Mouse (Mus musculus): ENCODE data around the gene Tbxa2r. TPM values are rescaled to one million over a fixed set of nuclear protein-coding genes. Genes with fewer than 3 reads are reported as not detected.

The Tbxa2r gene
- total RNA-seq, 2 experiments from 2014 or later, result 4.8 to 5.7 TPM

DNA sequence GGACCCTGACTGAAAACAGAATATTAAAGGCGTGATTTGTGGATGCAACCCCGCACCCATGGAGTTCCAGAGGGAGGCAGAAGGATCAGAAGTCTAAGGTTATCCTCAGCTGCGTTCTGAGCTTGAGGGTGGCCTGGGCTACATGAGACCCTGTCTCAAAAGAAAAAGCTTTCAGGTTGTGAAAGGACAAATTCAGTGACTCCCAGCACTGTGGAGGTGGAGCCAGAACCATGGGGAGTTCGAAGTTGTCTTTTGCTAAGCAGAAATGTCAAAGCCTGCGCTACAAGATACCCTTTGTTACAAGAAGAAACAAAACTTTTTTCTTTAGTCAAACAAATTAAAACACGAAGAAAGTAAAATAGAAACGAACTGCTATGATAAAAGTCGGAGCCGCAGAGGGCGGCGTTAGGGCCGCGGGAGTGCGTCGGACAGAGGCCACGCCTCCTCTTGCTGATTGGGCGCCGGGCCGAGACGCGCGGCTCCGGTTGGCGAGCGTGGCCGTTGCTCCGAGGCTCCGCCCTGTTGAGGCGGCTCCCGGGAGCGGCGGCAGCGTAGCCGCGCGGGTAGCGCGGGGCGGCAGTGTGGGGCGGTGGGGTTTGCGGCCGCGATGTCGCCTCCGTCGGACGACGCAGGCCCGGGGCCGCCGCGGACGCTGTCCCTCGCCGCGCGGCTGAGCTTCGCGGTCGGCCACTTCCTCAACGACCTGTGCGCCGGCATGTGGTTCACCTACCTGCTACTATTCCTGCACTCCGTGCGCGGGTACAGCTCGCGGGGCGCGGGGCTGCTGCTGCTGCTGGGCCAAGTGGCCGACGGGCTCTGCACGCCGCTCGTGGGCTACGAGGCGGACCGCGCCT lies 28.7 kb downstream of the Tbxa2r start, which contains the start of gene Mfsd12:
Mfsd12 (plus strand) TSS at position 501 of the 854 bp plus-strand sequence.
- intact Hi-C loops (cut with DNase I), result no loop called here
- peak; percentile 87 for DNase-seq (ENCODE audit: low spot score)

DNA sequence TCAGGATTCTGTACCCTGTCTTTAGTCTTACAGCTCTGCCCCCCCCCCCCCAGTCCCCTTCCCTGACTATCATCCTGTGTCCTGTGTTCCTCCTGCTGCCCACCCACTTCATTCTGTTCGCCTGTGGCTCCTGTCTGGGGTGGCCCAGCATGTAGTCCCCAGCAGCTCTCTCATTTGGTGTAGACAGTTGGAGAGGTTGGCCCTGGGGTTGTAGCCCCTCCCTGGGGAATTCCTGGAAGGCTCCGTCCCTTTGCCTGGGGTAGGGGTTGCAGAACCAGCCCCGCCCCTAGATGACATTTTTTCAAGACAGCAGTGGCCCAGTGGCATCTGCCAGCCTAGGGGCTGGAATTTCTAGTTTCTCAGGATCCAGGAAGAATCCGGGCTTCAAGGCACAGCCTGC lies 29.7 kb downstream of the Tbxa2r start:
- intact Hi-C loops (cut with DNase I), result no loop called here
- DNase-seq (ENCODE audit: low spot score), result no peak

DNA sequence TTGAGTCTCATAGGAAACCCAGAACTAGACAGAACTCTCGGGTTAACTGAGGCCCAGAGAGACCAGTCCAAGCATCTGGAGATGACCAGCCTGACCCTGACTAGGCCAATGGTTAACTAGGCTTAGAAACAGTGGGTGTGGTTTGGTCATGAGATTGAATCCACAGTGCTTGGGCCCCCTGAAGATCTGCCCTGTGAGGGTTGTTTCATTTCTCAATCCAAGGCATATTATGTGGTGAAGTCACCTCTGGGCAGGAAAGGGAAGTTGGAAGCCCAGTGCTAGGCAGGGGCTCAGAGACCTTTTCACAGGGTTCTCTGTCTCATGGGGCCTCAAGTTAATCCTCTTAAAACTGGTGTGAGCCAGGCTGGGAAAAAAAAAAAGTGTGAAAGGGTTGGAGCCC lies 30.3 kb downstream of the Tbxa2r start:
- no peak for DNase-seq (ENCODE audit: low spot score)
- intact Hi-C loops (cut with DNase I), result no loop called here

DNA sequence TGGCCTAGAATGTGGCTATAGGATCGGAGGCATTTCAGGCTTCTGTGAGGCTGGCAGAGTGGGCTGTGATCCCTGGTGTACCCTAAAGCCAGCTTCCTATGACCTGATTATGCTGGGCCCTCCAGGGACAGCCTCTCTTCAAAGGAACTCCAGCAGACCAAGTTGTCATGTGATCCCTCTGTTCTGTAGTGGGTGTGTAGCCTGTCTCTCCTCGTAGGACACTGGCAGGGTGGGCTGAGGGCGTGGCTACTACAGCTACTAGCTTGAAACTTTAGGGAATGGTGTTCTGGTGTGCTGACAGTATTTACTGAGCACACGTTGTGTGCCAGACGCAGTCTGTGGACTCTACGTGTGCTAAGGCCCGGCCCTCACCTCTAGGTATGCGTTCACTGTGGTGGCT lies 32.2 kb downstream of the Tbxa2r start:
- no peak for DNase-seq (ENCODE audit: low spot score)

DNA sequence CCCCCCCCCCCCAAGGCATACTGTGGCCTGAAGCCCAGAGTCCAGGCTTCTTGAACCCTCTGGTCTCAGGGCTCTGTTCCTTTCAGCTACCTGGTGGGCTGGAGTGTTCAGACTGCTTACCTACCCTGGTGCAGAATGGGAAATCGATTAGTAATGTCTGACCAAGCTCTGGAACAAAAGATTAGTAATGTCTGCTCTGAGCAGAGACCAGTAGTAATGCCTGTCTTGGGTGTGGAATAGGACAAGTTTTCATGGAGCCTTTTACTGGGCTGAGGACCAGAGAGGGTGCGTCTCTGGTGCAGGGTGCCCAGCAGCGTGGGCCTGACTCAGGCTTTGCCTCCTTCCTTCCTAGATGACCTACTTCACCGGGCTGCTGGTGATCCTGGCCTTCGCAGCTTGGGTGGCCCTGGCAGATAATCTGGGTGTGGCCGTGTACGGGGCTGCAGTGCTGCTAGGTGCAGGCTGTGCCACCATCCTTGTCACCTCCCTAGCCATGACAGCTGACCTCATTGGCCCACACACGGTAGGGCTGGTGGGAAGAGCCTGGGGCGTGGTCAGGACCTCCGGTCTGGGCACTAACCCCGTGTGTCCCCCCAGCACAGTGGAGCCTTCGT lies 33.9 kb downstream of the Tbxa2r start:
- DNase-seq (ENCODE audit: low spot score), result no peak
- intact Hi-C loops (cut with DNase I), result no loop called here

More for the DNA sequence above, 32.2 kb downstream of the Tbxa2r start:
- intact Hi-C loops (cut with DNase I), result no loop called here

DNA sequence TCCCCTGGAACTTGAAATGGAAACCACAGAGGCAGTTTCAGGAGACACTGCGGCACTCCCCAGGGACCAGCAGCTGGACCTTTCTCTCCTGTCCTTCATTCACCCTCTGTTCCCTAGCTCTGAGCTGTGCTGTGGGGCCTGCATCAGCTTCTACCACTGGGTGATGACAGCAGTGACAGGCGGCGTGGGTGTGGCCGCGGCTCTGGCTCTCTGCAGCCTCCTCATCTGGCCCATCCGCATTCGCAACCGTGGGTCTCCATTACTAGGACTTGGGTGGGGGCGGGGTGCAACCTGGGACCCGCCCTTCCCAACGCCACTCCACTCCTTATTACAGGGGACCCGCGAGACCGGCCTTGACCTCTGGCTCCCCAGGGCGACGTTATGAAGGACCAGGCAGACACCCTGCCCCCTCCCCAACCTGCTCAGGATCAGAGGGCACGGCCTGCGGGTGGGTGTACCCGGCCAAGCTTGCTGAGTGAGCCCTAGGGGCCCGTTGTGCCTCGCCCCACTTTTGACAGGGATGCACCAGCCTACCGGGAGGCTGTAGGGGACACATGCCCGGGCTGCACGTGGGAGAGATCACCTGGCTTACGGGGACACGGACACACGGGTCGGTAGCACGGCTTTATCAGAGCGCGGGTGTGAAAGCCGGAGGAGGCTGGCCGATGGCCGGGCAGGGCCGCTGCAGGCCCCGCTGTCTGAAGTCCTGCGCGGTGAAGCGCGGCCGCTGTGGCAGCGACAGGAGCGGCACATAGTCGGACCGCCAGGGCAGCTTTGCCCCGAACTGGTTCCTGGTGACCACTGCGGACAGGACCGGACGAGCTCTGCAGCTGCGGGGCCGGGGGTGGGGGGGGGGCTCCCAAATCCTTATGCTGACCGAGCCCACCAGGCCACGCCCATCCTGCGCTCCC lies 35.2 kb downstream of the Tbxa2r start:
- no peak for DNase-seq (ENCODE audit: low spot score)
- intact Hi-C loops (cut with DNase I), result no loop called here

DNA sequence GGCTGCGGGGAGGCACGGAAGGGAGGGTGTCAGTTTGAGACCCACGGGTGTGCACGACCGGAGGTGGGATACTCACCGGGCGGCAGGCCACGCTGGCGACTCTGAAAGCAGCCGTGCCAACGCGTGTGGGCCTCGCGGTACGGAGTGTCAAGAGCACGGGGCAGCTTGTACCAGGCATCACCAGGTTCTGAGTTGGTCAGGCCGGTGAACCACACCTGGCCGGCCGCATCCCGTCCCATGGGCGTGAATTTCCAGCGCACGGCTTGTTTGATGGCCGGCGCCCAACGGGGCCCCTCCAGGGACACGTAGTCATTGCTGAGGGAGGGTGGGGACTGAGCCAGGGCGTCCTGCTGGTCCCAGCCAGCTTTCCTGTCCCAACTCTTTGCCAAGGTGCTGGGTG lies 36.1 kb downstream of the Tbxa2r start:
- no peak for DNase-seq (ENCODE audit: low spot score)
- intact Hi-C loops (cut with DNase I), result no loop called here

DNA sequence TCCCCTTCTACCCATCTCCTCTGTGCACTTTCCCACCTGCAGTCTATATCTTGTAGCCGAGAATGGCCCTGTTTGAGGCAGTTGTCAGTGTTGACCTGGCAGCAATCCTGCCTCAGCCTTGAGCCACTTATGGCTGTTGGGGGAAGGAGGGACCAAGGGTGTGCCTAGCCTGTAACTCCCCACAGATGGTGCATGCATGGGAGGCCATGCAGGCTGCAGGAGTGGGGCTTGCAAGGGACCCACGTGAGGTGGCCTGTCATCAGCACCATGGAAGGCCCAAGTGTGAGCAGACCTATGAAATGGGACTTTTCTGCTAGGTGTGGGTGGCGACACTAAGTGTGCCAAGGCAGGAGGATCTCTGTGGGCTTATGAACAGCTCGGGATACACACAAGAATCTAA lies 36.5 kb downstream of the Tbxa2r start:
- intact Hi-C loops (cut with DNase I), result no loop called here
- no peak for DNase-seq (ENCODE audit: low spot score)

DNA sequence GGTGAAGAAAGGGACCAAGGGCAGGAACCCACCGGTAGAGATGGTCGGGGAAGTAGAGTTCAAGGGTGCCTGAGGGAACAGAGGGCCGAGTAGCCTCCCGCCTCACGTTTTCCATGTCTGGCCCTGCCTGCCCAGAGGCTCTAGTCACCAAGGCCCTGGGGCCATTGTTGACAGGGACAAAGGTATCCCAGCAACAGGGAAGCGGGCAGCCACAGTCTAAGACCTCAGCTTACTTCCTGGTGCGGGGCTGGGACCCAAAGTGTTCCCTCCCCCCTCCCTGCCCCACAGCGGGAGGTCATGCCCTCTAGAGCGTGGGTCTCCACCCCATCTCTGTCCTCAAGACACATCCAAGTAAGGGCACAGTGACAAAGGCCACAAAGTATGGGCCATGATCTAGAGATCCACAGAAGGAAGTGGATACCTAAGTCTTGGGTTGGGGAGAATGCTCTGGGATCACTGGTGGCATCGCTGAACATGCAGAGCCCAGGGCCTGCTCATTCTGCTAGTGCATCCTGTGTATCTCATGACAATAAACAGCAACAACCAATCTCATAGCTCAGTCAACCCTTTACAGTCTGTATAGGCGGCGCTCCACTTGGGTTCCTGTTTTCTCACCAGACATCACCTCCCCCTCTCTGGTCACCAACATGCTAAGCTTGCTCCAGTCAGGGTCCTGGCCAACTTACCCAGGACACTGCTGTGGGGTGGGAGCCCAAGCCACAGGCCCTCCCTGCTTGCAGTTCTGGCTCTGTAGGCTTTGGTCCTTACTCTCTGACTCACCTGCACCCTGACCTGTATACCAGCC lies 37.3 kb downstream of the Tbxa2r start, which contains the start of gene 4930404N11Rik:
4930404N11Rik (minus strand) TSS at position 145 of the 805 bp plus-strand sequence.
- intact Hi-C loops (cut with DNase I), result no loop called here
- no peak for DNase-seq (ENCODE audit: low spot score)

DNA sequence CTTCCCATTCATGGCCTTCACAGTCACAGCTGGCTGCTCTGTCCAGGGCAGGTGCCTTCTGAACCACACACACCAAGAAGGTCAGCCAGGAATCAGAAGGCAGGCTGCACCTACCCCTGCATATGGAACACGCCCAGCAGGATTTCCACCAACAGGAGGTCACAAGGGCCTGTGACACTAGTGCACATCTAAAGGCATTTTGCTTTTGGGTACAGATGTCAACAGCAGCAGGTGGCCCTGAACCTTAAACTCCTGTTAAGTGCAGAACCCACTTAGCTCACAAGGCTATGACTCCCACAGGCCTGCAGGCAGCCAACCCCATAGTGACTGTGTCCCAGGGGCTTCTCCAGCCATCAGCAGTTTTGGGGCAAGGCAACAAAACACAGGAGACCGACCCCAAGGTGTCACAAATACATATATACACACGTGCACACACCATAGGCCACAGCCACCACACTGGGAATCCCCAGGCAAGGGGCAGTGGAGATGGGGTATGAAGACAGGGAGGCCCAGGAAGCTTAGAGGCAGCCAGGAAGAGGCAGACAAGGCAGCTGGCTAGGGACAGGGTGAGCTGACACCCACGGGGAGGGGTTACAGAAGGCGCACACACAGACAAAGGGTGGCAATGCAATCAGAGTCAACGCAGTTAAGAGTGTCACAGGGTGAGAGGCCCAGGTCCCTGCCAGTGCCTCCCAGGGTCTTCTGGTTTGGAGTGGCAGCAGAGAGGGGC lies 38.1 kb downstream of the Tbxa2r start:
- intact Hi-C loops (cut with DNase I), result no loop called here
- DNase-seq (ENCODE audit: low spot score), result no peak

DNA sequence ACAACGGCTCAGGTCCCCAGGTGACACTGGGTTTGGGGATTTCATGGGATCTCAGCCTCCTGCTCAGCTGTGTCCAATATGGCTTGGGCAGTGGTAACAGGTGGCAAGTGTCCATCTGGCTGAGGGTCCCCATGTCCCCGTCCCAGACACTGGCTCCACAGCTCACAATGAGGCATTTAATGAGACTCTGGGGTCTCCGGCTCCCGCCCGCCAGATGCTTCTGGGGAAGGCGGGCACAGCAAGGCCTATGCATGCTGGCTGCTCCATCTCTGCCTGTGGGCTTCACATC lies 38.6 kb downstream of the Tbxa2r start:
- no peak for DNase-seq (ENCODE audit: low spot score)

DNA sequence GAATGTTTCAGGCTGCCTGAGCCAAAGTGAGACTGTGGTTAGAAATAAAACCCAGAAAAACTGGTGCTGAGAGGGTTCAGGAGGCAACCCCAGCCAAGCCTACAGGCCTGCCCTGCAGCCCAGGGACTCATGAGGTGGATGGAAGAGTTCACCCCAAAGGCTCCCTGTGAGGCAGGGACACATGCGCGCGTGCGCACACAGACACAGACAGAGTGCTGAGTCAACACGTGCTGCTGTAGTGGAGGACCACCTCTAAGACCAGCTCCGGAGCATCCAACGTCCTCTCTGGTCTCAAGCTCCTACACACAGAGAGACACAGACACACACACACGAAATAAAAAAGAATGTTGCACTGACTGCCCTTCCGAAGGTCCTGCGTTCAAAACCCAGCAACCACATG lies 46.8 kb downstream of the Tbxa2r start:
- DNase-seq (ENCODE audit: low spot score), result no peak
- intact Hi-C loops (cut with DNase I), result no loop called here

More for the DNA sequence above, 38.6 kb downstream of the Tbxa2r start:
- intact Hi-C loops (cut with DNase I), result no loop called here

DNA sequence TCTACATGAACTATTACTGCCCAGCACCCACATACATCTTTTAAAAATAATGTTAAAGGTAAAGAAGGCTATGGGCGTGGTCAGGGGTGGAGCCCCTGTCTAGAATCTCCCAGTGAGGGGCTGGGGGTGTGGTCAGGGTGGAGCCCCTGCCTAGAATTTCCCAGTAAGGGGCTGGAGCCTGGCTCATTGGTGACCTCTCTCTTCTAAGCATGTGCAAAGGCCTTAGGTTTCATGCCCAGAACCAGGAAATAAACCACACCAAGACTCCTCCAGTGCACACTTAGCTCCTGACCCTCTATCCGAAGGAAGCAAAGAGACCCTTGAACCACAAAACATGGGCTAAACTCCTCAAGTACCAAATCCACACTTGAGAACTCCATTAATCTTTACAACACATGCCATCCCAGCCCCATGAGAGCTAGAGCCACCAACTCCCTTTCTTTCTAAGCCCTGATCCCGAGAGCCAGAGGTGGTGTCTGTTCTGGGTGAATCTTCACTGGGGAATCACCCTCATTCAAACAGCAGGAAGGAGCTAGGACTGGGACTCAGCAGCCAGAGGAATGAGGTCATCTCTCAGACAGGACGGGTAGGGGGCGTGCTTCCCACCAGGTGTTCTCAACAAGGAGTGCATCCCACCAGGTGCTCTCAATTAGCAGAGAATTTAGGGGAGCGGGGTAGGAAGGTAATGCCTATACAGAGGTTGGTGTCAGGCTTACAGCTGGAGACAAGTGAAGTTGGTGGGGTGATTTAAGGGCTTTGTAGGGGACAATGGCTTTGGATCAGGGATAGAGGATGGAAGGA lies 48.2 kb downstream of the Tbxa2r start:
- intact Hi-C loops (cut with DNase I), result no loop called here

DNA sequence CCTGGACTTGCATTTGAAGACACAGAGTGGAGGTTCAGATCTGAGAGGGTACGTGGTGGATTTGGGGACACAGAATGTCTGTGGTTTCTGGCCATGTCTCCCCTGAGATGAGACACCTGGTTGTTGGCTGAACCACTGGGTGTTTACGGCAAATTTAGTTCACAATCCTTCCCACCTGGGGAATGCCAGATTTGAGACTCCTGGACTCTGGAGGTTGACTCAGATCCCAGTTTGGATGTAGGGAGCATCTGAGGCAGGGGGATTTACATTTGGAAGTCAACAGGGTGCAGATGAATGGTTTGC lies 48.8 kb downstream of the Tbxa2r start:
- DNase-seq (ENCODE audit: low spot score), result no peak
- intact Hi-C loops (cut with DNase I), result no loop called here

More for the DNA sequence above, 48.2 kb downstream of the Tbxa2r start:
- no peak for DNase-seq (ENCODE audit: low spot score)

DNA sequence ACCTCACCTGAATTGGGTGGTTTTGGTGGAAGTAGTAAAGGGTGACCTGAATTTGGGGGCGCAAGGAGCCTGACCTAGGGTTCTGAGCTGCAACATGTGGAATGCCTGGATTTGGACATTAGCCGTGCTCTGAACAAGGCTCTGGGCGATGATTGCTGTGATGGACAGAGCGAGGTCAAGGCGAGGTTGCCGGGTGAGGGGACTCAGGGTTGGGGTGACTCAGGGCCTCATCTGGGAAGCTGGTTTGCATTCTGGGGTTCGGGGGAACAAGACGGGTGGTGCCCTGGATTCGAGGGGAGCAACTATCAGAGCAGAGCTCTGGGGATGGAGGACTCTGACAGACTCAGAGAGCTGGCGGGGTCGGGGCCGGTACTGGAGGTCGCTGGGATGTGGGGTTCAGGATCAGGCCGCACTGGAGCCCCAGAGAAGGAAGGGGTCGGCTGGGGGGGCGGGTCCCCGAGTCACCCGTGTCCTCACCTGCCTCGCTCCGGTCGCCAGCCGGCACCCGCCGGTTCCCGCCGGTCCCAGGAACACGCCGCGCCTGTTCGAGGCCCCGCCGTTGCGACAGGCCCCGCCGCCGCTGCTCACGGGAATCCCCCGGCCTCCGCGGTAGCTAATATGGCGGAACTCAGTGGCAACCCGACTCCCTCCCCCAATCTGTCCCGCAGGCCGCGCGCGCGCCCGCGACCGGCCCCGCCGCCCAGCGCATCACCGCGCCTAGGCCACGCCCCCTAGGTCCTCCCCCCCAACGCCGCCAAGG lies 49.4 kb downstream of the Tbxa2r start, which contains the start of gene Fzr1:
Fzr1 (minus strand) TSS at position 724 of the 760 bp plus-strand sequence.
- intact Hi-C loops (cut with DNase I), result no loop called here

DNA sequence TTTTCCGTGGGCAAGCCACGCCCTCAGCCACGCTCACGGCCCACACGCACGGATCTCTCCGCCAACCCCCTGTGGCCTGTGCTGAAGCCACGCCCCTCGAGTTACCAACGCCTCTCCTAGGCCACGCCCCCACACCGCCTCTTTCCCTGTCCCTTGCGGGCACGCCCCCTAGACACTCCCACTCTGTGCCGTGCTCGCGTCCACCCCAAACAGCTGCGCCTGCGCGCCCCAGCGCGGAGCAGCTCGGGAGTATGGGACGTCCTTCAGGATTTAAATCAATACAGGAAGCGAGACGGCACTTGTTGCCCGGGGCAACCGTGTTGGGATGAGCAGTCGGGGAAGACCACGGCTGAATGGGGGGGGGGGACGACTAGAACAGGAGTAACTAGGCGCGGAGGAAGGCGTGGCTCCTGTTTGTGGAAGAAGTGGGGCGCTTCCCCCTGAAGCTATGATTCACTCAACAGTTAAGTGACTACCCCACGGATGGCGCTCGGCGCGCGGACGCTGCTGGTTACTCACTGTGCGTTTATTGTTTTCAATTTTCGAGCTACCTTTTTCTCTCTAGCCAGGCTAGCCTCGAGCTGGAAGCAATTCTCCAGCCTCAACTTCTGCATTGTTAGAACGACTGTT lies 50.1 kb downstream of the Tbxa2r start:
- peak; percentile 100 for DNase-seq (ENCODE audit: low spot score)
- intact Hi-C loops (cut with DNase I), result no loop called here

More for the DNA sequence above, 49.4 kb downstream of the Tbxa2r start, which contains the start of gene Fzr1:
- no peak for DNase-seq (ENCODE audit: low spot score)

DNA sequence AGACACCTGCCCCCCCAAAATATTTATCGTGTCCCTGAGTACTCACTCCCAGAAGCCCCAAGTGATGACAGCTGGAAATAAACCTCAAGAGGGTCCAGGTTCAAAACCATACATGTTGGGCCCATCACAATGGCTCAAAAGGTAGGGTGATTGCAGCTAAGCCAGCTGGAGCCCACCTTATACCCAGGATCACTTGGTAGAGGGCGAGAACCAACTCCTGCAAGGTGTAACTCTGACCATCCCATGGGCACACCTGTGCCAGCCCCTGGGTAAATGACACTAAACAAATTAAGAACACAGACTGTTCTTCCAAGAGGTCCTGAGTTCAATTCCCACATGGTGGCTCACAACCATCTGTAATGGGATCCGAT lies 50.6 kb downstream of the Tbxa2r start:
- no peak for DNase-seq (ENCODE audit: low spot score)
- intact Hi-C loops (cut with DNase I), result no loop called here
